25 mouse cellular contexts compared by ENCODE assay signal in the genomic region with DNA sequence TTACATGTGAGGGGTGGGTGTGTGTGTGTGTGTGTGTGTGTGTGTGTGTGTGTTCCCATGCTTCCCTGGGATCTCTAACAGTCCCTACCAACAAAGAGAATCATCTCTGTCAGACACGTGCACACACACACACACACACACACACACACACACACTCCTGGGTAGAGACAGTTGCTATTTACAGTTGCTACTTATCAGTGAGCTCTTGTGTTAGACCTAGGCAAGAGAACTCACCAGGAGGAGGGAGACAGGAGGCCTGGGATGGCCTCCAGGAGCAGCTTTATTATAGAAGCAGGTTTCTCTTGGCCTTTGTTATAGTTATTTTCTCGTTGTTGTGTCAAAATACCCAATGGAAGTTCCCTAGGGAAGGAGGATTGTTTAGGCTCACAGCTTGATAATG.
A peak's percentile ranks its signal among the peaks of the same experiment; 100 is the strongest.
DNase-seq lines count a peak whose midpoint lies in the region; ATAC-seq and TF ChIP-seq lines count a peak whose summit lies in the region.
"Had no signal": no experiment of that assay in that cellular context is flagged by ENCODE, and none has a peak within 500 bp of the region (broad histone marks: within the 10 kb centered on the region; RNA-seq: fewer than 3 reads in every experiment).

No protein-coding gene starts in this region.

- H3K4me3 ChIP-seq in heart, embryonic 10.5 days: no peak overlapping the region
- no peak overlapping the region for H3K4me3 ChIP-seq in heart, postnatal 0 days (ENCODE audit: low read depth, low read length)
- H3K4me3 ChIP-seq in forebrain, embryonic 16.5 days (replicated peaks; ENCODE audit: low read length): no peak overlapping the region
- H3K4me3 ChIP-seq: embryonic facial prominence, embryonic 10.5 days; embryonic facial prominence, embryonic 12.5 days; forebrain, embryonic 13.5 days had no signal

- 59% methylated on average over 2 of the region's 2 CpGs for WGBS in heart, embryonic 10.5 days
- WGBS in heart, postnatal 0 days: 35% methylated on average over 2 of the region's 2 CpGs
- WGBS in forebrain, embryonic 16.5 days: 62% methylated on average over 2 of the region's 2 CpGs

- no peak for TF ChIP-seq EP300 in heart, postnatal 0 days (IDR thresholded peaks at IDR 0.05; ENCODE audit: low read depth)

- no peak overlapping the region for H3K9ac ChIP-seq in heart, postnatal 0 days (replicated peaks; ENCODE audit: low read depth, low read length)
- H3K9ac ChIP-seq in forebrain, embryonic 16.5 days (replicated peaks; ENCODE audit: low read depth, low read length): no peak overlapping the region
- H3K9ac ChIP-seq: embryonic facial prominence, embryonic 12.5 days; forebrain, embryonic 13.5 days had no signal

- ATAC-seq in heart, postnatal 0 days (ENCODE audit: insufficient read depth, low read depth): peak; percentile 55; the same call in 1 of the 2 replicates
- no peak for ATAC-seq in forebrain, embryonic 16.5 days
- ATAC-seq: activated CD4-positive, CD25-positive, alpha-beta regulatory T cell, adult 4 months; CD4-positive, CD25-positive, alpha-beta regulatory T cell, adult 4 months; forebrain, embryonic 13.5 days; Patski had no signal

- intact Hi-C loops in heart, postnatal 25 days (cut with DNase I): no loop called here
- intact Hi-C loops in heart, postnatal 14 days (cut with DNase I): no loop called here

- TF ChIP-seq CTCF in heart, postnatal 0 days (IDR thresholded peaks at IDR 0.05; ENCODE audit: low read depth): no peak

- no peaks in the 10 kb centered on the region for H3K27me3 ChIP-seq in heart, embryonic 10.5 days (ENCODE audit: insufficient read depth, poor library complexity, severe bottlenecking)
- no peaks in the 10 kb centered on the region for H3K27me3 ChIP-seq in heart, postnatal 0 days (ENCODE audit: control insufficient read depth, insufficient read depth, low read length)
- no peaks in the 10 kb centered on the region for H3K27me3 ChIP-seq in forebrain, embryonic 16.5 days (replicated peaks; ENCODE audit: control insufficient read depth, insufficient read depth, low read length)
- H3K27me3 ChIP-seq: CH12.LX; embryonic facial prominence, embryonic 12.5 days; forebrain, embryonic 13.5 days; Patski had no signal

- no peaks in the 10 kb centered on the region for H3K4me1 ChIP-seq in heart, embryonic 10.5 days
- no peaks in the 10 kb centered on the region for H3K4me1 ChIP-seq in heart, postnatal 0 days (ENCODE audit: control insufficient read depth, insufficient read depth)
- no peaks in the 10 kb centered on the region for H3K4me1 ChIP-seq in forebrain, embryonic 16.5 days (replicated peaks; ENCODE audit: control insufficient read depth, insufficient read depth, low read length)
- H3K4me1 ChIP-seq: embryonic facial prominence, embryonic 12.5 days; forebrain, embryonic 13.5 days had no signal

- H3K36me3 ChIP-seq in heart, embryonic 10.5 days: no peaks in the 10 kb centered on the region
- no peaks in the 10 kb centered on the region for H3K36me3 ChIP-seq in heart, postnatal 0 days (replicated peaks; ENCODE audit: control insufficient read depth, insufficient read depth, low read length)
- no peaks in the 10 kb centered on the region for H3K36me3 ChIP-seq in forebrain, embryonic 16.5 days (ENCODE audit: control insufficient read depth, insufficient read depth)
- H3K36me3 ChIP-seq: embryonic facial prominence, embryonic 10.5 days; embryonic facial prominence, embryonic 12.5 days; G1E had no signal

- no peaks in the 10 kb centered on the region for H3K9me3 ChIP-seq in heart, embryonic 10.5 days
- no peaks in the 10 kb centered on the region for H3K9me3 ChIP-seq in heart, postnatal 0 days (replicated peaks; ENCODE audit: control insufficient read depth, low read length)
- H3K9me3 ChIP-seq in forebrain, embryonic 16.5 days (ENCODE audit: control insufficient read depth, low read length): no peaks in the 10 kb centered on the region
- H3K9me3 ChIP-seq: embryonic facial prominence, embryonic 10.5 days; embryonic facial prominence, embryonic 12.5 days; forebrain, embryonic 13.5 days; G1E had no signal

- DNase-seq in heart, adult 11 months: peak; percentile 87
- DNase-seq in heart, embryonic 10.5 days (ENCODE audit: low spot score): no peak
- DNase-seq in heart, adult 8-10 months (ENCODE audit: low spot score): peak; percentile 3
- no peak for DNase-seq in heart, postnatal 25 days (ENCODE audit: low spot score)
- peak; percentile 29 for DNase-seq in heart, postnatal 0 days (ENCODE audit: low spot score)
- DNase-seq in heart, postnatal 14 days: peak; percentile 2 to 22
- no peak for DNase-seq in kidney, adult 11 months
- DNase-seq: adrenal gland, adult 8-10 months; adrenal gland, postnatal 14 days; adrenal gland, postnatal 36 days; B cell, adult 2 months; cerebellum, adult 11-12 months; cerebellum, adult 2 months; cerebellum, adult 9-10 months; cerebellum, postnatal 10 days; cerebellum, postnatal 25 days had no signal

- H3K27ac ChIP-seq in heart, embryonic 10.5 days: no peak overlapping the region
- H3K27ac ChIP-seq in heart, postnatal 0 days (ENCODE audit: low read depth): no peak overlapping the region
- no peak overlapping the region for H3K27ac ChIP-seq in forebrain, embryonic 16.5 days (ENCODE audit: low read length)
- H3K27ac ChIP-seq: embryonic facial prominence, embryonic 10.5 days; embryonic facial prominence, embryonic 12.5 days; forebrain, embryonic 13.5 days had no signal

- H3K4me2 ChIP-seq in heart, postnatal 0 days (ENCODE audit: low read depth, low read length): no peak overlapping the region
- H3K4me2 ChIP-seq in forebrain, embryonic 16.5 days (ENCODE audit: low read length): no peak overlapping the region
- H3K4me2 ChIP-seq: embryonic facial prominence, embryonic 12.5 days; forebrain, embryonic 13.5 days had no signal

Comparison
In these comparisons a context has a peak if more than half of its experiments do, and no peak if none do; other contexts are left out.
1. DNase-seq: peak in heart, adult 11 months (single experiment), heart, adult 8-10 months (single experiment), heart, postnatal 0 days (single experiment) and heart, postnatal 14 days (2 of 2); none in heart, embryonic 10.5 days (single experiment), heart, postnatal 25 days (single experiment) and kidney, adult 11 months (single experiment).